Mouse (Mus musculus) kidney, adult 11 months (tissue): ENCODE results near the gene Gna11.
A peak's percentile ranks its signal among the peaks of the same experiment; 100 is the strongest.

Experiments used
- DNase-seq: peaks from one replicate; pipeline ENCODE4 v3.0.0; 2022

Gene Gna11

GRCm38 (mm10) chr10:81565257-81566228 is 20.6 kb upstream of the Gna11 start:
- DNase-seq, result no peak

- peak; percentile 65 for DNase-seq
Observed at GRCm38 (mm10) chr10:81564734-81565133, 19.7 kb upstream of the Gna11 start.

GRCm38 (mm10) chr10:81564216-81564615 is 19.2 kb upstream of the Gna11 start:
- peak; percentile 80 for DNase-seq

- no peak for DNase-seq
Observed at GRCm38 (mm10) chr10:81563481-81563880, 18.5 kb upstream of the Gna11 start.

GRCm38 (mm10) chr10:81562411-81562810 is 17.4 kb upstream of the Gna11 start:
- DNase-seq, result no peak

GRCm38 (mm10) chr10:81560719-81561459 is 15.9 kb upstream of the Gna11 start:
- peak; percentile 69 for DNase-seq

GRCm38 (mm10) chr10:81559627-81560539 is 14.9 kb upstream of the Gna11 start:
- DNase-seq, result peak; percentile 68

GRCm38 (mm10) chr10:81559163-81559626 is 14.2 kb upstream of the Gna11 start, which contains the start of gene Aes:
Gene Aes (plus strand): TSS chr10:81559488.
- DNase-seq, result peak; percentile 78

- no peak for DNase-seq
Observed at GRCm38 (mm10) chr10:81557491-81557890, 12.5 kb upstream of the Gna11 start.

GRCm38 (mm10) chr10:81556282-81556681 is 11.3 kb upstream of the Gna11 start:
- DNase-seq, result no peak

GRCm38 (mm10) chr10:81553807-81554755 is 9.1 kb upstream of the Gna11 start:
- no peak for DNase-seq

GRCm38 (mm10) chr10:81553232-81553631 is 8.2 kb upstream of the Gna11 start:
- DNase-seq, result no peak

- DNase-seq, result peak; percentile 95
Observed at GRCm38 (mm10) chr10:81551597-81552102, 6.7 kb upstream of the Gna11 start.

- DNase-seq, result peak; percentile 72
Observed at GRCm38 (mm10) chr10:81550257-81550656, 5.3 kb upstream of the Gna11 start.

GRCm38 (mm10) chr10:81548944-81549343 is 4.0 kb upstream of the Gna11 start:
- DNase-seq, result no peak

- no peak for DNase-seq
Observed at GRCm38 (mm10) chr10:81546788-81547571, 2.0 kb upstream of the Gna11 start.

GRCm38 (mm10) chr10:81546332-81546731 is 1.3 kb upstream of the Gna11 start:
- no peak for DNase-seq

- no peak for DNase-seq
Observed at GRCm38 (mm10) chr10:81544296-81545160, 462 bp downstream of the Gna11 start.

GRCm38 (mm10) chr10:81543633-81544032 is 1.4 kb downstream of the Gna11 start:
- no peak for DNase-seq
